In the genomic region with DNA sequence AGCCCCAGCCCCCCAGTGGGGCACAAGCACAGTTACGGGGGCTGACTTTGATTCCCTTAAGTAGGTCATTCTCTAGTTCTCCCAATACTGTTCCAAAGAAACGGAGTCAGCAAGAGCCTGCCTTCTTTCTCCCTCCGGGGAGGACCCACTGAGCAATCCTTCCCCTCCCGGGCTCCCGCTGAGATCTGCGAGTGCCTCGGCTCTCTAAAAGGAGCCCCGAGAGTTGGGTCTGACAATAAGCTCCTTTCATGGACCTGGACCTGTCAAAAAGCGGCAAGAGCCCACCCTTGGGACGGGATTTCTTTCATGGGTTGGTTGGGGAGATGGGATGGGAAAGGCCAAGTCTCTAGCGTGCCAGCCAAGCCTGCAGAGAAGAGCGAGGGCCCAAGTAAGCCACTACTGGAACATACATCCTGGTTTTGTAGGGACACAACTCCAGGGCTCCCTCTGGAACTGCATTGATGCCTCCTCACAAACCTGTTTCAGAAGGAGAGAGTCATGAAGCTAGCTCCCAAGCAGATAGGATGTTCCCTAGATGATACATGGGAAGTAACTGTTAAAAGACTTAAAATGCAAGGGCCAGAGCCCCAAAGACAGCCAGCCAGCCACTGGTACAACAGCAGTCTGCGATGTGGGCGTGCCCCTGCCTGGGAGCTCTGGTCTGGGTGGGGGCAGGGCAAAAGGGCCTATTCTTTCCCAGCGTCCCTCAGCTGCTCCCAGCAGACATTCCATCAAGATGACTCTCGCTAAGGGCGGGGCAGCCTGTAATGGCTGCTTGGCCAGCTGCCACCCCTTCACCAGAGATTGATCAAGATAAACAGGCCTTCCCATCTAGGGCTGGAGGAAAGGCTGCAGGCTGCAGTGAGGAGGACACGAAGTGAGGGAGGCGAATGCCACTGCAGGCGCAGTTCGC, we compare ENCODE assay signal across 8 mouse cellular contexts. TPM values are rescaled to one million over a fixed set of nuclear protein-coding genes. Genes with fewer than 3 reads are reported as not detected.
A peak's percentile ranks its signal among the peaks of the same experiment; 100 is the strongest.
DNase-seq lines count a peak whose midpoint lies in the region; ATAC-seq and TF ChIP-seq lines count a peak whose summit lies in the region.

No protein-coding gene starts in this region.

- TF ChIP-seq EP300 in ES-Bruce4 (IDR thresholded peaks at IDR 0.05; ENCODE audit: insufficient read depth, low read depth, low read length), result peak; percentile 95

- H3K27me3 ChIP-seq in ES-Bruce4 (ENCODE audit: control insufficient read depth, insufficient read depth, low read length, poor library complexity, severe bottlenecking), result no peaks in the 10 kb centered on the region
- no peaks in the 10 kb centered on the region for H3K27me3 ChIP-seq in forebrain, embryonic 15.5 days

- ATAC-seq in forebrain, embryonic 15.5 days (replicated peaks), result peak; percentile 77

- peaks cover 30% of the 10 kb centered on the region for H3K4me1 ChIP-seq in ES-Bruce4 (ENCODE audit: control insufficient read depth, insufficient read depth, low read length)
- H3K4me1 ChIP-seq in forebrain, embryonic 15.5 days, result peaks cover 74% of the 10 kb centered on the region
- peaks cover 77% of the 10 kb centered on the region for H3K4me1 ChIP-seq in lung, adult 2 months (ENCODE audit: control insufficient read depth, insufficient read depth, low read length)

- peak; percentile 40 for DNase-seq in brain, embryonic 18.5 days (ENCODE audit: low read depth, low spot score)
- DNase-seq in heart, postnatal 25 days (ENCODE audit: low spot score), result peak; percentile 89
- DNase-seq in layer of hippocampus, adult 18-20 months (ENCODE audit: low spot score in 2 of 2), result peak; percentile 59 to 83
- peak; percentile 92 for DNase-seq in lung, adult 2 months
- DNase-seq in ovary, postnatal 14 days (ENCODE audit: low spot score), result peak; percentile 83
- no peak for DNase-seq in thymus, postnatal 10 days (ENCODE audit: low spot score in 2 of 2)

- TF ChIP-seq CTCF in ES-Bruce4 (IDR thresholded peaks at IDR 0.05; ENCODE audit: low read depth, low read length), result no peak
- TF ChIP-seq CTCF in lung, adult 2 months (IDR thresholded peaks at IDR 0.05; ENCODE audit: insufficient read depth, low read length), result no peak

- H3K36me3 ChIP-seq in ES-Bruce4 (ENCODE audit: control insufficient read depth, insufficient read depth, low read length, poor library complexity, severe bottlenecking), result no peaks in the 10 kb centered on the region
- H3K36me3 ChIP-seq in forebrain, embryonic 15.5 days, result no peaks in the 10 kb centered on the region

- H3K9ac ChIP-seq in ES-Bruce4 (ENCODE audit: low read depth, poor library complexity, severe bottlenecking), result peak overlapping the region; percentile 79
- peak overlapping the region; percentile 26; the same call in 1 of the 2 replicates for H3K9ac ChIP-seq in forebrain, embryonic 15.5 days (replicated peaks)

- no peak for TF ChIP-seq POLR2A in ES-Bruce4 (IDR thresholded peaks at IDR 0.05; ENCODE audit: insufficient read depth, low read length)
- TF ChIP-seq POLR2A in lung, adult 2 months (IDR thresholded peaks at IDR 0.05; ENCODE audit: borderline replicate concordance, extremely low read depth, low read depth, low read length), result no peak

- intact Hi-C loops in heart, postnatal 25 days (cut with DNase I), result loop anchor here (1.0 to 2.0 kb wide), 2 partner anchors 16 to 26 kb away; no protein-coding TSS in a partner anchor

- WGBS in forebrain, embryonic 15.5 days, result 3% methylated on average over 21 of the region's 21 CpGs
- 22% methylated on average over 21 of the region's 21 CpGs for WGBS in lung, adult 2 months

- peak overlapping the region; percentile 23; the same call in 1 of the 2 replicates for H3K4me2 ChIP-seq in forebrain, embryonic 15.5 days (replicated peaks)

- no peaks in the 10 kb centered on the region for H3K9me3 ChIP-seq in ES-Bruce4 (replicated peaks; ENCODE audit: control insufficient read depth, insufficient read depth, low read length, poor library complexity, severe bottlenecking)
- no peaks in the 10 kb centered on the region for H3K9me3 ChIP-seq in forebrain, embryonic 15.5 days

- H3K27ac ChIP-seq in ES-Bruce4 (ENCODE audit: insufficient read depth, low read length), result peak overlapping the region; percentile 97
- H3K27ac ChIP-seq in forebrain, embryonic 15.5 days (replicated peaks), result peak overlapping the region; percentile 86

- peak overlapping the region; percentile 48 for H3K4me3 ChIP-seq in ES-Bruce4 (ENCODE audit: low read depth, low read length)
- H3K4me3 ChIP-seq in forebrain, embryonic 15.5 days, result no peak overlapping the region
- peak overlapping the region; percentile 22 for H3K4me3 ChIP-seq in lung, adult 2 months (replicated peaks; ENCODE audit: extremely low read depth, low read depth, low read length)

RNA-seq across cellular contexts. Expression of a gene that starts 49.2 kb away (rescaled TPM):
- 63.5 and 67.2 TPM in 2 replicates for polyA plus RNA-seq in ES-Bruce4 (2011; ENCODE audit: insufficient read depth, insufficient read length, low read depth, missing spikeins)
- 14.3 TPM in 2 replicates for polyA plus RNA-seq in forebrain, embryonic 15.5 days (2015; fragmentation: Nextera tagmentation; extraction: Ambion mirVana)
- 10 to 100 TPM; 55.0 to 63.9 TPM for total RNA-seq in heart, postnatal 25 days (2021)
- 100 to 1,000 TPM; 136 to 138 TPM for total RNA-seq in layer of hippocampus, adult 18-20 months (2021)
- polyA plus RNA-seq in lung, adult 2 months (2012; rRNA removed), result 105 and 115 TPM in 2 replicates

Comparison
In these comparisons a context has a peak if more than half of its experiments do, and no peak if none do; other contexts are left out.
1. DNase-seq: peak in brain, embryonic 18.5 days (single experiment), heart, postnatal 25 days (single experiment), layer of hippocampus, adult 18-20 months (2 of 2), lung, adult 2 months (single experiment) and ovary, postnatal 14 days (single experiment); none in thymus, postnatal 10 days (0 of 2).